Mouse (Mus musculus) urinary bladder, postnatal 14 days (tissue): ENCODE results near the gene Rnf5.

Experiments used
- DNase-seq: peaks from one replicate; pipeline ENCODE4 v3.0.0; 2021; ENCODE audit warnings: low spot score

The Rnf5 gene

DNA sequence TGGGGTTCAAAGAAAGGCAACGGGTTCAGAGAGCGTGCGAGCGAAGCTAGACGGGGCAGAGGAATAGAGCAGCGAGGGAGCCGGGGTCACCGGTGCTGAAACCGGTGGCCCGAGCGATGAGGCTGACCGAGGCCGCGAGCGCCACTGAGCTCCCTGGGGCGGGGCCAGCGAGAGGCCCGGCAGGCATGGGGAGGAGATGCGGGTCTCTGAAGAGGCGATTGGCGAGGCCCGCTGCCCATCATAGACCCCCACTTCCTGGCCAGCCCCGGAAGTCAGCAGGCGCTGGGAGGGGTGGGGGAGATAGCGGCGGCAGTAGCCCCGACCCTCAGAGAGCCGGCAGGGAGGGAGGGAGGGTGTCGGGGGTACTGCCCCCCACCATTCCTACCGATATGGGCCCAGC, 2.1 kb upstream of the Rnf5 start:
- peak; percentile 98 for DNase-seq

DNA sequence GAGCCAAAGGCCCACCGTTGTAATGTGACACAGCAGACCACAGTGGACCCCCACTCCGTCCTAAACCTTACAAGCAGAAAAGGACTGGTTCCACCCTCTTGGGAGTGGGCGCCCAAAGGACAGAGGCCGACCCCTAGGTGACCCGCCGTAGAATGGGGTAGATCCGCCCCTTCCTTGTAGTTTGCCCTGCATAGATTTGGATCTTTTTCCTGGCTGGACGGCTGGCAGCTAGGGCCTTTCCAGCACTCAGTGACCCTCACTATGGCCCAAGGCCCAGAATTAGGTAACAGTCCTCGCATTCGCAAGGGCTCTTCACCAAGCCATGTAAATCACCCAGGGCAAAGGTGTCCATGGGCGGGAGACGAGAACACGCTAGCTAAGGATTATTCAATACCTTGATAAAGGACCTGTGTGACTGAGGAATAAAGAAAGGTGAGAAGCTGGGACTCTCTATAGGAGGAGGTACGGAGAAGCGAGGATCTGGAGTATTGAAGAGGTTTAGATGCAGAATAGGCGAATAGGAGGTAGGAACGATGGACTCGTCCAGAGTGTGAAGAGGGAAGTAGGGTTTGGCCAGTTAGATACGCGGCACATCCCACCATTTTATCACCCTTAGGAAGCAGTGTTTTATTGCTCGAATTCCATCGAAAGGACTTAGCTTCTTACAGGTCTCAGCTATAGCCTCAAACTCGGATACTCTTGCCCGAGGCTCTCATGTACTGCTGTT, 1.2 kb upstream of the Rnf5 start:
- DNase-seq, result peak; percentile 59

GRCm38 (mm10) chr17:34604061-34604508, 595 bp upstream of the Rnf5 start, which contains the start of gene Agpat1:
TSS of gene Agpat1 (plus strand) at chr17:34604262.
- peak; percentile 99 for DNase-seq

- DNase-seq, result no peak
Observed at GRCm38 (mm10) chr17:34601796-34602195, 1.7 kb downstream of the Rnf5 start.

DNA sequence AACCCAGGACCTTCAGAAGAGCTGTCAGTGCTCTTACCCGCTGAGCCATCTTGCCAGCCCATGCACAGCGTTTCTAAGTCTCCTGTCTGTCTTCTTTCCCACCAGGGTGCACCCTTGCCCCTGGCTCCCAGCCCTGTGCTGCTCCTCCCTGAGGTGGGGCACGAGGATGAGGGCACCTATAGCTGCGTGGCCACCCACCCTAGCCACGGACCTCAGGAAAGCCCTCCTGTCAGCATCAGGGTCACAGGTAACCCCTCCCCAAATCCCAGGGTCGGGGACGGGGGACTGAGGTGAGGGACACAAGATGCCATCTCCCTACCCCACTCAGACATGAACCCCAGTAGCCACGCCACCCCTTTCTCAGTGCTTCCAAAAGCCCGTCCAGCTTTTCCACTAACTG, 3.6 kb downstream of the Rnf5 start:
- DNase-seq, result no peak

DNA sequence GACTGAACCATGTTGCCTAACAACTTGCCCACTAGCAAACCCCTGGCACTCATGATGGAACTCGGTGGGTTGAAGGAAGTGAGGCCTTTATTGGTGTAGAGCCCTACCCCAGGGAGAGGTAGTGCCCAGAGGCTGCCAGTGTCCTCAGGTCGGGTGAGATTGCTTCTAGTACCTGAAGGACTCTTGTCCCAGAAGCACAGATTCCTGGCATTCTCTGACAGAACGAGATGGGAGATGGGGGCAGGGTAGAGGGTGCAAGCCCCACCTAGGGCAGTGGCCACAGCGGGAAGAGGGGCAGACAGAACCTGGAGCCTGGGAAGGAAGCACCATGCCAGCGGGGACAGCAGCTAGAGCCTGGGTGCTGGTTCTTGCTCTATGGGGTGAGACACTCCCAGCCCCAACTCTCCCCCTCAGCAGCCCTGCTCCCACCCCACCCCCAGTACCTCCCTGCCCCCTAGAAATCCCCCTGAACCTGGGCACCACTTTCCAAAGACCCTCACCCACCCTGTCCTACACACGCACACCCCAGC, 5.9 kb downstream of the Rnf5 start, which contains the start of gene Ager:
Gene Ager (plus strand): TSS at position 297 of the 530 bp plus-strand sequence.
- DNase-seq, result no peak

DNA sequence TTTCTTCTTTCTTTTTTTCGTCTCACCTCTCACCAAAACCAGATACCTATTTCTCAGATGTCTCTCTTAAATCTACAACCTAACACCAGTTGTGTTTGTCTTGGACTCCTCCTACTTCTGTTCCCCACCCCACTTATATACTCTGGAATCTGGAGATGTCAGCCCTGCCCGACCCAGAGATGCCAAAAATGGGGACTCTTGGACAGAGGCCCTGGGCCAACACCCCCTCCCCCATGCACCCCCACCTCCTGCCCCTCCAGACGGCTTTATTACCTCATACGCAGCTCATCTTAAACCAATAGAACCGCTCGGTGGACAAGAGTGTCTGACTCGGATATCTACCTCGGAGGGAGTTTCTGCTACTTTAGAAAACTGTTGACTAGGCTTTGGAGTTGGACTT, 7.4 kb downstream of the Rnf5 start:
- DNase-seq, result no peak

- no peak for DNase-seq
Observed at GRCm38 (mm10) chr17:34593752-34594525, 9.6 kb downstream of the Rnf5 start.

DNA sequence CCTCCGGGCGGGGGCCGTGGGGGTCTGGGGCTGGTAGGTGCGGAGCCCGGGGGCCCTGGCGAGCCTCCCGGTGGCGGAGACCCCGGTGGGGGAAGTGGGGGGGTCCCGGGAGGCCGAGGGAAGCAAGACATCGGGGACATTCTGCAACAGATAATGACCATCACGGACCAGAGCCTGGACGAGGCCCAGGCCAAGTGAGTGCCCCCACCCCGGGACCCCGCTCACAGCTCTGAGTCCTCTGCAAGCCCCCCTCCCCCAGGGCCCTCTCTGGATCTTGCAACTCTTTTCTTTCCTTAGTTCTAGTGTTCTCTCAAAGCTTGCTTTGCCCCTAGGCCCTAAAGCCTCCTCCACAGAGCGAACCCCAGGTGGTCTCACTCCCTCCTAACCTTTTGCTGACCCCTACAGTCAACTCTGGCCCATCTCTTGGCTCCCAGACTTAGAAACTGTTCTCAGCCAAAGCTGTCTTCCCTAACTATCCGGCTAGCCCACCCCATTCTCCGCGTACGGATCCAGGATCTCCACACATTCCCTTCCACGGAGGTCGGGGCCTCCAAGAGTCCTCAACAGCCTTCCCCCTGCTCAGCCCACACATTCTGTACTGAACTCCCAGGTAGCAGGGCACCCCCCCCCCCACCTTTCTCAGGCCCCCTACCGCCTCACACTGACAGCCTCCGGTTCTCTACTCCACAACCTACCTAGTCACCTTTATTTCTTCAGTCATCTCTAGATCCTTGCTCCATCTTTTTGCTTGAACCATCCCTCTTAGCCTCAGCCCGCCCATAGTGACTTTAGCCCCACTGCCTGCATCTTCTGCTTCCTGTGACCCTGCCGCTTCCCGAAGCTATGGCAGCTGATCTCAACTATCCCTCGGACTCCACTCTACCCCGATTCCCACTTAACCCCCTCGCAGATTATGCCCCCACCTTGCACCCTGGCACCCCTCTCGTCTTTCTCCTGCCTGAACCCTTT, 10.6 kb downstream of the Rnf5 start:
- DNase-seq, result peak; percentile 46

- DNase-seq, result peak; percentile 95
Observed at GRCm38 (mm10) chr17:34591994-34592375, 11.5 kb downstream of the Rnf5 start.

- no peak for DNase-seq
Observed at GRCm38 (mm10) chr17:34591029-34591993, 12.2 kb downstream of the Rnf5 start, which contains the start of gene Pbx2. TSS of gene Pbx2 (plus strand) at chr17:34591266.

- no peak for DNase-seq
Observed at GRCm38 (mm10) chr17:34590154-34590987, 13.1 kb downstream of the Rnf5 start.

DNA sequence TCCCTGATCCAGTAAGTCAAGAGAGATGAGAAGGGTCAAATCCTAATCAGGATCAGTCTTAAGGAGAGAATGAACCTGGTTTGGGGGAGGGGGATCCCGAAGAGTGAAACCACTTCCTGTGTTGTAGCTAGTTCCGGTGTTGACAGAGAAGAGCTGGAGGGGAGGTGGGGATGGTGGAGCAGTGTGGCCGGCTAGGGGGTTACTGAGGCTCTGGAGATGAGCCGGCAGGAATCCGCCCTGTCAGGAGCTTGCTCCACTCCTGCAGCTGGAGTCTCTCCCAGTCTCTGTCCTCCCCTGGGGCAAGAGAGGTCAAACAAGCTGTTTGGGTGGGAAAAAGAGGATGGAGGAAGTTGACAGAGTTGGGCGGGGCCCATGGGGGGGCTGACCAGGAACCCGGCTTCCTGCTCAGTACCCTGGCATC, 13.8 kb downstream of the Rnf5 start, which contains the start of gene Gpsm3:
Gene Gpsm3 (plus strand): TSS at position 126 of the 421 bp plus-strand sequence.
- DNase-seq, result peak; percentile 65

GRCm38 (mm10) chr17:34589206-34589605, 14.3 kb downstream of the Rnf5 start:
- DNase-seq, result no peak

DNA sequence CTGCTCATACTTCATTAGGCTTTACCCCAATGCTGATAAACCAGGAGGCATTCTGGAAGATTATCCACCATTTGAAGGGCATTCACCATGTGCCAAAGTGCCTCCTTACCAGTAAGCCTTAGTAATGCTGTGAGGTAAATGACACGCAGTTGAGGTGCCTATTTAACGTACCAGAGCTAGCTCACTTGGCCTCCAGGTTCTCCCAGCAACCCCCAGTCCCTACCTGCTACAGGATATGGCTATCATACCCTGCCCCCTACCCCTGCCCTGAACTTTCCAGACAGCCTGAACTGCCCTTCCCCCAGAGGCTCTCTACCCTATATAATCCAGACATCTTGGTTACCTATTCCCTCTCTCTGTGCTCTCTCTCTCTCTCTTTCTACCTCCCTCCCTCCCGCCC, 14.7 kb downstream of the Rnf5 start:
- no peak for DNase-seq

DNA sequence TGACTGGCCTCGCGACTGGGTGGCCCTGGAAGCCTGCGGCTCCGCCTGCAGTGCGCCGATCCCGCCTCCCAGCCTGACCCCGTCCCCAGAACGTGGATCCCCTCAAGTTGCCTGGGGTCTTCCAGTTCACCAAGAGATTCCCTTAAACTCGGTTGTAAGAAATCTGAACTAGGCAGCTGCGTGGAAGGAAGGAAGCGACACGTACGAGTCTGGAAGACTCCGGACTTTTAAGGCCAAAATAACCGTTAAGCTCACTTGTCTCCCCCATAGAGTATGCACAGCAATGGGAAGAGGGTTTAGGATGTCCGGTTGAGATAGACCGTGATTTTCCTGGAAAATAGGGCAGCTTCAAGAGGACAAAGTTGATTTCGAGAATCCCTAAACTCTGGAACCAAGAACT, 15.7 kb downstream of the Rnf5 start:
- DNase-seq, result no peak

- DNase-seq, result peak; percentile 96
Observed at GRCm38 (mm10) chr17:34587423-34587811, 16.1 kb downstream of the Rnf5 start.

DNA sequence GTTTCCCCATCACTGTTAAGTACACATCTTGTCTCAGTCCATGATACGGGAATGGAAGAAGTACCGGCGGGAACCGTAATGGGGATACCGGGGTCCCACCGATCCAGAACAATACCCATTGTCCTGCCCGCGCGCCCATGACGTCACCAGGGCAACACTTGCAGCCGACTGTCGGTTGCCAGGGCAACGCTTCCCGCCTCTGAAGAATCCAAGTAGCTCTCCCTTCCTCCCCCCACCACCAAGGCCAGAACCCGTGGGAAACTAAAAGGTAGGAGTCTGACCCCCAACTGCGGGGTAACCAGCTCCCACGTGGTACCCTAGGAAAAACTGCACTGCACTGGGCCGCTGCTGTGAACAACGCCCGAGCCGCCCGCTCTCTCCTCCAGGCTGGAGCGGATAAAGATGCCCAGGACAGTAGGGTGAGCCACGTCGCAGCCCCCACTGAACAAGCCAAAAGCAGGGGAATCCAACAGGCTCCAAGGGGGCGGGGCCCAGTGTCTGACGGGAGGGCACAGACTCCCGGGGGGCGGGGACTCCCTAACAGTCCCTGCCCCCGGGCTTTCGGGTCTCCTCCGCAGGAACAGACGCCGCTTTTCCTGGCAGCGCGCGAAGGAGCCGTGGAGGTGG, 16.6 kb downstream of the Rnf5 start:
- peak; percentile 90 for DNase-seq
